Mouse (Mus musculus): ENCODE data around the gene Zdhhc17. TPM values are rescaled to one million over a fixed set of nuclear protein-coding genes. Genes with fewer than 3 reads are reported as not detected.

Gene Zdhhc17
- polyA plus RNA-seq, 1 experiment: 5.2 TPM

GRCm38 (mm10) chr10:111030845-111031244, 20.9 kb upstream of the Zdhhc17 start:
- Histone ChIP-seq H3K4me3 (ENCODE audit: insufficient read depth, poor library complexity, severe bottlenecking) (no peak overlapping the region), H3K79me3 (ENCODE audit: low read depth) (no peaks in the 10 kb centered on the region), H3K36me3 (ENCODE audit: control insufficient read depth, insufficient read depth) (no peaks in the 10 kb centered on the region), H3K79me2 (ENCODE audit: control insufficient read depth, insufficient read depth) (no peaks in the 10 kb centered on the region), H3ac (ENCODE audit: control insufficient read depth, insufficient read length, low read depth) (no peak overlapping the region), H3K27me3 (ENCODE audit: control insufficient read depth, insufficient read depth, insufficient read length) (no peaks in the 10 kb centered on the region)
- TF ChIP-seq CTCF (IDR thresholded peaks at IDR 0.05; ENCODE audit: control insufficient read depth, insufficient read depth, insufficient read length) (no peak), MYOG (IDR thresholded peaks at IDR 0.05; ENCODE audit: control insufficient read depth, extremely low read depth, insufficient read length) (no peak), USF1 (IDR thresholded peaks at IDR 0.05; ENCODE audit: low read depth) (no peak), MAX (IDR thresholded peaks at IDR 0.05) (no peak), FOSL1 (IDR thresholded peaks at IDR 0.05; ENCODE audit: insufficient read depth, low read length, poor library complexity, severe bottlenecking) (no peak), MYOD1 (IDR thresholded peaks at IDR 0.05; ENCODE audit: control insufficient read depth, insufficient read length, low read depth) (no peak), CEBPB (IDR thresholded peaks at IDR 0.05; ENCODE audit: low read depth) (no peak)

DNA sequence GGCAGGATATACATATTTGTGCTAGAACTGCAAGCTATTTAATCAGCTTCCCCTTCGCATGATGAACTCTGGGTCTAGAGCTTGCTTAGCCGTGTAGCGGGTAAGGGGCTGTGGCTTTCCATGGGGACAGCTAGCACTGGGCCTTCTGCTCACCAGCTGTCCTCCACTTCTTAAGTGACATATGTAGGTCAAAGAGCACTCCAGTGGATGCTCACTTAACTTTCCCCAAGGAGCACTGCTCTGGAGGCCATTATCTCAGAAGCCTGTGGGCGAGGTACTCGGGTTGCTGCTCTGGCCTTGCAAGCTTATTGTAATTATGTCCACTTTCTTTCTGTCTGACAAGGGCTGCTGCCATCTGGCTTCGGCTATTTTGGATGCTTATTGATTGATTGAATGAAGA, 16.2 kb upstream of the Zdhhc17 start:
- TF ChIP-seq CEBPB (IDR thresholded peaks at IDR 0.05; ENCODE audit: low read depth) (no peak), MYOG (IDR thresholded peaks at IDR 0.05; ENCODE audit: control insufficient read depth, extremely low read depth, insufficient read length) (no peak), FOSL1 (IDR thresholded peaks at IDR 0.05; ENCODE audit: insufficient read depth, low read length, poor library complexity, severe bottlenecking) (no peak), MYOD1 (IDR thresholded peaks at IDR 0.05; ENCODE audit: control insufficient read depth, insufficient read length, low read depth) (no peak), CTCF (IDR thresholded peaks at IDR 0.05; ENCODE audit: control insufficient read depth, insufficient read depth, insufficient read length) (no peak), MAX (IDR thresholded peaks at IDR 0.05) (no peak), USF1 (IDR thresholded peaks at IDR 0.05; ENCODE audit: low read depth) (no peak)
- Histone ChIP-seq H3K4me3 (ENCODE audit: insufficient read depth, poor library complexity, severe bottlenecking) (no peak overlapping the region), H3K79me3 (ENCODE audit: low read depth) (no peaks in the 10 kb centered on the region), H3K36me3 (ENCODE audit: control insufficient read depth, insufficient read depth) (no peaks in the 10 kb centered on the region), H3K27me3 (ENCODE audit: control insufficient read depth, insufficient read depth, insufficient read length) (no peaks in the 10 kb centered on the region), H3ac (ENCODE audit: control insufficient read depth, insufficient read length, low read depth) (no peak overlapping the region), H3K79me2 (ENCODE audit: control insufficient read depth, insufficient read depth) (no peaks in the 10 kb centered on the region)

DNA sequence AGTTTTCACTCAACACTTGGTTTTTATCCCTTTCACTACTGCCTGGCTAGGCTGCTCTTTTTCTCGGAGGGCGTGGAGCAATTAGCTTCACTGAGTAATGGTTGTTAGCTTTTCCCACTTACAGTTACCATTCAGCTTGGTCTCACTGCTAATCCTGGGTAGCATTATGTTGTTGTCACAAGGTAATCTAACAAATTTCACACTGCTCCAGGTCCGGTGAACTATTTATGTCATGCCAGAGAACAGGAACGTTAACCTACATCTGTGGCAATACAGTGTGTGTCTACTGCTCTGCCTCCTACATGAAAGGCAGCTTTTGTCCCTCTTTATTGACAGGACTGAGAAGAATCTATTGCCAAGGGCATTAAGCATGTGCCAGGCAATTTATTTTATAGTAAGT, 14.8 kb upstream of the Zdhhc17 start:
- no peak overlapping the region for H3K4me3 ChIP-seq (ENCODE audit: insufficient read depth, poor library complexity, severe bottlenecking)
- no peaks in the 10 kb centered on the region for H3K27me3 ChIP-seq (ENCODE audit: control insufficient read depth, insufficient read depth, insufficient read length)
- H3K79me2 ChIP-seq (ENCODE audit: control insufficient read depth, insufficient read depth): no peaks in the 10 kb centered on the region
- H3K36me3 ChIP-seq (ENCODE audit: control insufficient read depth, insufficient read depth): no peaks in the 10 kb centered on the region
- TF ChIP-seq MYOD1 (IDR thresholded peaks at IDR 0.05; ENCODE audit: control insufficient read depth, insufficient read length, low read depth) (no peak), USF1 (IDR thresholded peaks at IDR 0.05; ENCODE audit: low read depth) (no peak), CEBPB (IDR thresholded peaks at IDR 0.05; ENCODE audit: low read depth) (no peak), MAX (IDR thresholded peaks at IDR 0.05) (no peak)
- H3ac ChIP-seq (ENCODE audit: control insufficient read depth, insufficient read length, low read depth): no peak overlapping the region
- H3K79me3 ChIP-seq (ENCODE audit: low read depth): no peaks in the 10 kb centered on the region

DNA sequence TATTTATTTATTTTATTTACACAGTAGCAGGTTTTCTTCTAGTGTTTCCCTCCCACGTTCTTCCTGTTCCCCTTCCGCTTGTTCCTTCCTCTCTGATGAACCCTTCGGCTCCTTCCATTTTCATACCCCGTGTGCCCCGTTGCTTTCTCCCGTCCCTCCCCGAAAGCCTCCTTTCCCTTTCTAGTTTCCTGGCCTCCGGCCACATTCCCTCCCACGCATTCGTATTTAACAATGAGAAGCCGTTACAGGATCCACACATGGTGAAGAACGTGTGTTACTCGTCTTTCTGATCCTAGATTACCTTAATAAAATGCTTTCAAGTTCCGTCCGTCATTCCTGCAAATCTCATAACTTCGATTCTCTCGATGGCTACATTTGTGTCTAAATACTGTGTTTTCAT, 4.5 kb upstream of the Zdhhc17 start:
- Histone ChIP-seq H3ac (ENCODE audit: control insufficient read depth, insufficient read length, low read depth) (no peak overlapping the region), H3K79me3 (ENCODE audit: low read depth) (no peaks in the 10 kb centered on the region), H3K79me2 (ENCODE audit: control insufficient read depth, insufficient read depth) (peaks cover 2% of the 10 kb centered on the region), H3K27me3 (ENCODE audit: control insufficient read depth, insufficient read depth, insufficient read length) (no peaks in the 10 kb centered on the region), H3K4me3 (ENCODE audit: insufficient read depth, poor library complexity, severe bottlenecking) (no peak overlapping the region), H3K36me3 (ENCODE audit: control insufficient read depth, insufficient read depth) (no peaks in the 10 kb centered on the region)
- TF ChIP-seq MYOG (IDR thresholded peaks at IDR 0.05; ENCODE audit: control insufficient read depth, extremely low read depth, insufficient read length) (no peak), MYOD1 (IDR thresholded peaks at IDR 0.05; ENCODE audit: control insufficient read depth, insufficient read length, low read depth) (no peak), USF1 (IDR thresholded peaks at IDR 0.05; ENCODE audit: low read depth) (no peak), MAX (IDR thresholded peaks at IDR 0.05) (no peak), FOSL1 (IDR thresholded peaks at IDR 0.05; ENCODE audit: insufficient read depth, low read length, poor library complexity, severe bottlenecking) (no peak), CTCF (IDR thresholded peaks at IDR 0.05; ENCODE audit: control insufficient read depth, insufficient read depth, insufficient read length) (no peak), CEBPB (IDR thresholded peaks at IDR 0.05; ENCODE audit: low read depth) (no peak)

DNA sequence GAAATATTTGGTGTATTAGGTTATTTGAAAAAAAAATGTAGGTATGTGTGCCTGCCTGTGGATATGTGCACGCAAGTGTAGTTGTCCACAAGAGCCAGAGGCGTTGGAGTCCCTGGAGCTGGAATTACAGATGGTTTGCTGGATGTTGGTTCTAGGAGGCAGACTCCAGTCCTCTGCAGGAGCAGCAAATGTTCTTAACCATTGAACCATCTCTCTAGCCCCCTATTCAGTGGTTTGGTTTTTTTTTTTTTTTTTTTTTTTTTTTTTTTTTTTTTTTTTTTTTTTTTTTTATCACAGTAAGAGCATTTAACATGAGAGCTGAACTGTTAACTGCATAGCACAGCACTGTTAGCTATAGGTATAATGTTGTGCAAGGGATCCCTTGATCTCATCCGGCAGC, 3.3 kb upstream of the Zdhhc17 start:
- TF ChIP-seq MYOG (IDR thresholded peaks at IDR 0.05; ENCODE audit: control insufficient read depth, extremely low read depth, insufficient read length): no peak
- no peak for TF ChIP-seq MYOD1 (IDR thresholded peaks at IDR 0.05; ENCODE audit: control insufficient read depth, insufficient read length, low read depth)
- TF ChIP-seq USF1 (IDR thresholded peaks at IDR 0.05; ENCODE audit: low read depth): no peak
- no peak overlapping the region for H3ac ChIP-seq (ENCODE audit: control insufficient read depth, insufficient read length, low read depth)
- peaks cover 12% of the 10 kb centered on the region for H3K79me3 ChIP-seq (ENCODE audit: low read depth)
- peaks cover 14% of the 10 kb centered on the region for H3K79me2 ChIP-seq (ENCODE audit: control insufficient read depth, insufficient read depth)
- no peaks in the 10 kb centered on the region for H3K27me3 ChIP-seq (ENCODE audit: control insufficient read depth, insufficient read depth, insufficient read length)
- no peaks in the 10 kb centered on the region for H3K36me3 ChIP-seq (ENCODE audit: control insufficient read depth, insufficient read depth)
- no peak overlapping the region for H3K4me3 ChIP-seq (ENCODE audit: insufficient read depth, poor library complexity, severe bottlenecking)

DNA sequence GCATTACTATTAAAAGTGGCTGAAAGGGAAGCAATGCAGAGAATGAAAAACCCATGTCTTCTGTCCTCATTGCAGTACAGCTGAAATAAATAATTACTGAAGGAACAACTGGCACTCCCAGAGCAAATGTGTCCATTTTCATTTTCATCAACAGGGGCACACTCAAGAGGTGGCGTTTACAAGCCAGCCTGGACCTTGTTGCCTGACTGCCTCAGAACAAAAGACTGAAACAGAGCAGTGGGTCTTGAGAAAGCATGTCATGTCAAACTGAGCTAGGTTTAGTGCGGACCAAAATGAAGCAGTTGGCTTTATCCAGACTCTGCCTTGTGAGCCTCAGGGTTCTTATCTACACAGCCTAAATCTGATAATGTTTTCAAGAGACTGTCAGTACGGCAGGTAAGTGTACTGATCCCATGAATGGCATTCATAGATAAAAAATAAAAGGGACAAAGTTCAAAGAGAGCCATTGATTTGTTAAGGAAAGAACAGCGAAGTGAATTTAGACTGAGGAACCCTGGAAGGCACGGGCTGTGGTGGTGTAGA, 2.6 kb upstream of the Zdhhc17 start:
- peaks cover 18% of the 10 kb centered on the region for H3K79me3 ChIP-seq (ENCODE audit: low read depth)
- H3K36me3 ChIP-seq (ENCODE audit: control insufficient read depth, insufficient read depth): no peaks in the 10 kb centered on the region
- no peak for TF ChIP-seq CEBPB (IDR thresholded peaks at IDR 0.05; ENCODE audit: low read depth)
- TF ChIP-seq USF1 (IDR thresholded peaks at IDR 0.05; ENCODE audit: low read depth): no peak
- TF ChIP-seq FOSL1 (IDR thresholded peaks at IDR 0.05; ENCODE audit: insufficient read depth, low read length, poor library complexity, severe bottlenecking): no peak
- no peak for TF ChIP-seq MAX (IDR thresholded peaks at IDR 0.05)
- TF ChIP-seq MYOG (IDR thresholded peaks at IDR 0.05; ENCODE audit: control insufficient read depth, extremely low read depth, insufficient read length): no peak
- no peak for TF ChIP-seq CTCF (IDR thresholded peaks at IDR 0.05; ENCODE audit: control insufficient read depth, insufficient read depth, insufficient read length)
- H3ac ChIP-seq (ENCODE audit: control insufficient read depth, insufficient read length, low read depth): no peak overlapping the region
- peaks cover 21% of the 10 kb centered on the region for H3K79me2 ChIP-seq (ENCODE audit: control insufficient read depth, insufficient read depth)
- no peaks in the 10 kb centered on the region for H3K27me3 ChIP-seq (ENCODE audit: control insufficient read depth, insufficient read depth, insufficient read length)
- H3K4me3 ChIP-seq (ENCODE audit: insufficient read depth, poor library complexity, severe bottlenecking): no peak overlapping the region
